Mouse (Mus musculus) lung, embryonic 15.5 days (tissue): Measurements from ENCODE around the gene Dhx37. TPM values are rescaled to one million over a fixed set of nuclear protein-coding genes. Genes with fewer than 3 reads are reported as not detected.
"Not testable (repeated sequence)": the region's sequence is repeated elsewhere in the genome, so short reads cannot be mapped to it uniquely, and the experiment has no call there.

Experiments used
- ATAC-seq: fragments of 200-750 bp; cut with Nextera tagmentation; 2 replicates; pipeline ENCODE4 v1.8.0; 2017; ENCODE audit warnings: moderate number of reproducible peaks, borderline replicate concordance; ENCODE audit not compliant: low FRiP score, low TSS enrichment; ENCODE audit errors: extremely low read depth
- H3K27ac ChIP-seq: fragments of 300-500 bp; sonication (generic); 2 replicates; pipeline ENCODE4 v1.5.1; 2015; ENCODE audit warnings: moderate library complexity, mild to moderate bottlenecking, inconsistent platforms
- H3K27me3 ChIP-seq: fragments of 300-500 bp; sonication (generic); 2 replicates; pipeline ENCODE4 v1.6.1; 2015; ENCODE audit warnings: inconsistent platforms
- H3K36me3 ChIP-seq: fragments of 300-500 bp; sonication (generic); 2 replicates; pipeline ENCODE4 v1.6.1; 2015; ENCODE audit warnings: inconsistent platforms
- H3K4me1 ChIP-seq: fragments of 300-500 bp; sonication (generic); 2 replicates; pipeline ENCODE4 v1.6.1; 2015; ENCODE audit warnings: inconsistent platforms
- H3K4me2 ChIP-seq: fragments of 300-500 bp; sonication (generic); 2 replicates; pipeline ENCODE4 v1.6.1; 2015; ENCODE audit warnings: inconsistent platforms, mild to moderate bottlenecking, moderate library complexity
- H3K4me3 ChIP-seq: fragments of 300-500 bp; sonication (generic); 2 replicates; pipeline ENCODE4 v1.5.1; 2015; ENCODE audit warnings: mild to moderate bottlenecking, inconsistent platforms
- H3K9ac ChIP-seq: fragments of 300-500 bp; sonication (generic); 2 replicates; pipeline ENCODE4 v1.6.1; 2015; ENCODE audit warnings: inconsistent platforms
- H3K9me3 ChIP-seq: fragments of 300-500 bp; sonication (generic); 2 replicates; pipeline ENCODE4 v1.6.1; 2016; ENCODE audit warnings: inconsistent platforms
- WGBS: fragments of 180-500 bp; shearing (Covaris S2); methylation state at CpG from one replicate; pipeline ENCODE4 v1.1.7; 2015; 5-methylcytosine and 5-hydroxymethylcytosine counted together
- polyA plus RNA-seq: library from polyadenylated mRNA; unstranded; fragments of >200 nt; fragmentation: Nextera tagmentation; extraction: Ambion mirVana; gene quantifications from 2 replicates; pipeline ENCODE4 v1.2.1, GENCODE M21; 2015

The Dhx37 gene
- polyA plus RNA-seq, 1 experiment from 2014 or later, result 11.7 TPM

- no peak for ATAC-seq
Measured at GRCm38 (mm10) chr5:125448026-125448425, 14.1 kb upstream of the Dhx37 start.

GRCm38 (mm10) chr5:125446344-125446743, 12.4 kb upstream of the Dhx37 start:
- Histone ChIP-seq H3K4me1 (peaks cover 8% of the 10 kb centered on the region), H3K27me3 (no peaks in the 10 kb centered on the region), H3K9me3 (no peaks in the 10 kb centered on the region), H3K36me3 (no peaks in the 10 kb centered on the region), H3K27ac (no peak overlapping the region), H3K9ac (no peak overlapping the region), H3K4me3 (no peak overlapping the region), H3K4me2 (no peak overlapping the region)
- ATAC-seq, result no peak
- 84% methylated on average over 7 of the region's 7 CpGs for WGBS

More at GRCm38 (mm10) chr5:125448026-125448425, 14.1 kb upstream of the Dhx37 start:
- Histone ChIP-seq H3K9me3 (no peaks in the 10 kb centered on the region), H3K4me2 (no peak overlapping the region), H3K4me1 (no peaks in the 10 kb centered on the region; the same call in 1 of the 2 replicates), H3K4me3 (no peak overlapping the region), H3K36me3 (0 out of 2 replicates have a peak, but pooled peaks cover 14% of the 10 kb centered on the region), H3K27me3 (no peaks in the 10 kb centered on the region), H3K9ac (no peak overlapping the region), H3K27ac (no peak overlapping the region)
- 78% methylated on average over 3 of the region's 3 CpGs for WGBS

- no peaks in the 10 kb centered on the region for H3K9me3 ChIP-seq
- no peaks in the 10 kb centered on the region for H3K27me3 ChIP-seq
- no peak overlapping the region for H3K9ac ChIP-seq
- ATAC-seq, result no peak
- 88% methylated on average over 4 of the region's 4 CpGs for WGBS
- H3K27ac ChIP-seq, result no peak overlapping the region
- no peak overlapping the region for H3K4me2 ChIP-seq
- no peak overlapping the region for H3K4me3 ChIP-seq
- H3K36me3 ChIP-seq, result no peaks in the 10 kb centered on the region
- H3K4me1 ChIP-seq, result peaks cover 12% of the 10 kb centered on the region
Measured at GRCm38 (mm10) chr5:125444554-125444953, 10.6 kb upstream of the Dhx37 start.

- Histone ChIP-seq H3K36me3 (no peaks in the 10 kb centered on the region), H3K27me3 (no peaks in the 10 kb centered on the region), H3K27ac (no peak overlapping the region), H3K4me2 (no peak overlapping the region), H3K9ac (no peak overlapping the region), H3K4me1 (peaks cover 12% of the 10 kb centered on the region), H3K4me3 (no peak overlapping the region), H3K9me3 (no peaks in the 10 kb centered on the region)
- no peak for ATAC-seq
- 67% methylated on average over 3 of the region's 3 CpGs for WGBS
Measured at GRCm38 (mm10) chr5:125443915-125444314, 10.0 kb upstream of the Dhx37 start.

- Histone ChIP-seq H3K4me1 (peaks cover 12% of the 10 kb centered on the region), H3K27me3 (no peaks in the 10 kb centered on the region), H3K27ac (no peak overlapping the region), H3K4me3 (no peak overlapping the region), H3K9ac (no peak overlapping the region), H3K36me3 (no peaks in the 10 kb centered on the region), H3K9me3 (no peaks in the 10 kb centered on the region), H3K4me2 (no peak overlapping the region)
- 80% methylated on average over 5 of the region's 5 CpGs for WGBS
- no peak for ATAC-seq
Measured at GRCm38 (mm10) chr5:125443335-125443734, 9.4 kb upstream of the Dhx37 start.

GRCm38 (mm10) chr5:125442136-125442995, 8.4 kb upstream of the Dhx37 start:
- Histone ChIP-seq H3K27ac (peak overlapping the region; percentile 77), H3K9ac (peak overlapping the region; percentile 78), H3K4me3 (peak overlapping the region; percentile 98), H3K27me3 (no peaks in the 10 kb centered on the region), H3K4me2 (peak overlapping the region; percentile 79), H3K9me3 (no peaks in the 10 kb centered on the region), H3K36me3 (no peaks in the 10 kb centered on the region), H3K4me1 (peaks cover 12% of the 10 kb centered on the region)
- WGBS, result 20% methylated on average over 27 of the region's 27 CpGs
- no peak for ATAC-seq

GRCm38 (mm10) chr5:125441234-125442114, 7.6 kb upstream of the Dhx37 start, which contains the start of gene Bri3bp:
TSS of gene Bri3bp (plus strand) at chr5:125441568.
- peak; percentile 96 for ATAC-seq
- H3K4me1 ChIP-seq, result peaks cover 12% of the 10 kb centered on the region
- peak within 1 kb of the TSS; percentile 77 for H3K27ac ChIP-seq
- under 1% methylated on average over 97 of the region's 97 CpGs for WGBS
- no peaks in the 10 kb centered on the region for H3K36me3 ChIP-seq
- H3K9me3 ChIP-seq, result no peaks in the 10 kb centered on the region
- H3K4me3 ChIP-seq, result peak within 1 kb of the TSS; percentile 98
- H3K27me3 ChIP-seq, result no peaks in the 10 kb centered on the region
- H3K9ac ChIP-seq, result peak within 1 kb of the TSS; percentile 78
- peak within 1 kb of the TSS; percentile 79 for H3K4me2 ChIP-seq

GRCm38 (mm10) chr5:125440583-125441233, 6.8 kb upstream of the Dhx37 start:
- no peaks in the 10 kb centered on the region for H3K36me3 ChIP-seq
- no peaks in the 10 kb centered on the region for H3K9me3 ChIP-seq
- peak overlapping the region; percentile 77; the same call in 1 of the 2 replicates for H3K27ac ChIP-seq
- 3% methylated on average over 7 of the region's 7 CpGs for WGBS
- H3K9ac ChIP-seq, result peak overlapping the region; percentile 78
- H3K4me2 ChIP-seq, result peak overlapping the region; percentile 79
- peaks cover 12% of the 10 kb centered on the region for H3K4me1 ChIP-seq
- no peaks in the 10 kb centered on the region for H3K27me3 ChIP-seq
- ATAC-seq, result peak; percentile 15; the same call in 1 of the 2 replicates
- H3K4me3 ChIP-seq, result peak overlapping the region; percentile 98

GRCm38 (mm10) chr5:125434347-125434746, 426 bp upstream of the Dhx37 start:
- peaks cover 15% of the 10 kb centered on the region for H3K4me1 ChIP-seq
- peak overlapping the region; percentile 91 for H3K4me2 ChIP-seq
- 51% methylated on average over 15 of the region's 15 CpGs for WGBS
- not testable (repeated sequence) for ATAC-seq, H3K27me3 ChIP-seq, H3K9ac ChIP-seq, H3K9me3 ChIP-seq, H3K27ac ChIP-seq
- peaks cover 21% of the 10 kb centered on the region for H3K36me3 ChIP-seq
- H3K4me3 ChIP-seq, result peak overlapping the region; percentile 91

- H3K27me3 ChIP-seq, ATAC-seq, H3K9ac ChIP-seq, H3K9me3 ChIP-seq, H3K27ac ChIP-seq, H3K4me3 ChIP-seq: not testable (repeated sequence)
- Histone ChIP-seq H3K36me3 (peaks cover 42% of the 10 kb centered on the region), H3K4me1 (peaks cover 15% of the 10 kb centered on the region), H3K4me2 (peak overlapping the region; percentile 91)
- 96% methylated on average over 2 of the region's 2 CpGs for WGBS
Measured at GRCm38 (mm10) chr5:125432324-125432723, 1.6 kb downstream of the Dhx37 start.

- no peak overlapping the region for H3K4me2 ChIP-seq
- H3K27me3 ChIP-seq, result no peaks in the 10 kb centered on the region
- no peaks in the 10 kb centered on the region for H3K9me3 ChIP-seq
- no peak overlapping the region for H3K9ac ChIP-seq
- H3K4me3 ChIP-seq, result no peak overlapping the region
- H3K36me3 ChIP-seq, result peaks cover 97% of the 10 kb centered on the region
- H3K4me1 ChIP-seq, result no peaks in the 10 kb centered on the region
- WGBS, result 94% methylated on average over 10 of the region's 10 CpGs
- H3K27ac ChIP-seq, result no peak overlapping the region
- no peak for ATAC-seq
Measured at GRCm38 (mm10) chr5:125426343-125426742, 7.6 kb downstream of the Dhx37 start.
